Mouse (Mus musculus): ENCODE measurements around the gene Tpi1. TPM values are rescaled to one million over a fixed set of nuclear protein-coding genes. Genes with fewer than 3 reads are reported as not detected.
"Not testable (repeated sequence)": the region's sequence is repeated elsewhere in the genome, so short reads cannot be mapped to it uniquely, and the experiment has no call there.

Gene Tpi1
- total and polyA plus RNA-seq, 3 experiments = 788 to 884 (median 870) TPM

DNA sequence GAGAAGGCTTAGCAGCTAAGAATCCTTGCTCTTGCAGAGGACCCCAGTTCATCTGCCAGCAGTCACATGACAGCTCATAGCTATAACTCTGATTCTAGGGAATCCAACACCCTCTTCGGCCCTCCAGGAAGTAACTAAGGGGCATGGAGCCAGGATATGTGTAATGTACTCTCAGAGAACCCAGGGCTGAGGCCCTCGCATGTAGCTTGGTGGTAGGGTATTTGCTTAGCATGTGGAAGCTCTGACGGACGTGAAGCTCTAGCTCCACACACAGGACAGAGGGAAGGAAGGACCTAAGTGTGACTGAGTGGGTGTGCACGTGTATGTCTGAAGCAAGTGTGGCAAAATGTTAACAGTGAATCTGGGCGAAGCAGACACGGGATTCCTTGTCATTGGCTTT lies 22.3 kb upstream of the Tpi1 start:
- Histone ChIP-seq H3K4me3 (no peak overlapping the region), H3K27me3 (ENCODE audit: control insufficient read depth, insufficient read depth, low read length) (no peaks in the 10 kb centered on the region), H3K4me1 (ENCODE audit: control insufficient read depth, insufficient read depth, low read length) (no peaks in the 10 kb centered on the region), H3K27ac (no peak overlapping the region), H3K36me3 (ENCODE audit: control insufficient read depth, insufficient read depth, low read length) (no peaks in the 10 kb centered on the region), H3K79me2 (replicated peaks; ENCODE audit: control insufficient read depth, insufficient read depth, low read length) (no peaks in the 10 kb centered on the region), H3K9ac (ENCODE audit: low read depth, low read length) (no peak overlapping the region)
- TF ChIP-seq CTCF (IDR thresholded peaks at IDR 0.05) (no peak), EP300 (IDR thresholded peaks at IDR 0.05; ENCODE audit: insufficient read depth, low read depth, low read length) (no peak), POLR2A (IDR thresholded peaks at IDR 0.05; ENCODE audit: insufficient read depth, low read depth, low read length) (no peak)
- intact Hi-C loops (cut with DNase I) = no loop called here
- DNase-seq = no peak
- WGBS = 70% methylated on average over 7 of the region's 7 CpGs

- H3K27ac ChIP-seq = no peak overlapping the region
- TF ChIP-seq EP300 (IDR thresholded peaks at IDR 0.05; ENCODE audit: insufficient read depth, low read depth, low read length) (no peak), CTCF (IDR thresholded peaks at IDR 0.05) (no peak), POLR2A (IDR thresholded peaks at IDR 0.05; ENCODE audit: insufficient read depth, low read depth, low read length) (no peak)
- DNase-seq = no peak
- no peaks in the 10 kb centered on the region for H3K4me1 ChIP-seq (ENCODE audit: control insufficient read depth, insufficient read depth, low read length)
- no peak overlapping the region for H3K4me3 ChIP-seq
- H3K27me3 ChIP-seq (ENCODE audit: control insufficient read depth, insufficient read depth, low read length) = no peaks in the 10 kb centered on the region
- intact Hi-C loops (cut with DNase I) = no loop called here
- no peaks in the 10 kb centered on the region for H3K36me3 ChIP-seq (ENCODE audit: control insufficient read depth, insufficient read depth, low read length)
- 64% methylated on average over 10 of the region's 10 CpGs for WGBS
- no peaks in the 10 kb centered on the region for H3K79me2 ChIP-seq (replicated peaks; ENCODE audit: control insufficient read depth, insufficient read depth, low read length)
- H3K9ac ChIP-seq (ENCODE audit: low read depth, low read length) = no peak overlapping the region
These were observed 21.4 kb upstream of the Tpi1 start for GRCm38 (mm10) chr6:124835531-124835930.

GRCm38 (mm10) chr6:124834512-124835081 lies 20.5 kb upstream of the Tpi1 start:
- 76% methylated on average over 6 of the region's 6 CpGs for WGBS
- intact Hi-C loops (cut with DNase I) = no loop called here
- Histone ChIP-seq H3K9ac (ENCODE audit: low read depth, low read length) (no peak overlapping the region), H3K27ac (no peak overlapping the region), H3K36me3 (ENCODE audit: control insufficient read depth, insufficient read depth, low read length) (no peaks in the 10 kb centered on the region), H3K79me2 (replicated peaks; ENCODE audit: control insufficient read depth, insufficient read depth, low read length) (no peaks in the 10 kb centered on the region), H3K27me3 (ENCODE audit: control insufficient read depth, insufficient read depth, low read length) (no peaks in the 10 kb centered on the region), H3K4me1 (ENCODE audit: control insufficient read depth, insufficient read depth, low read length) (no peaks in the 10 kb centered on the region), H3K4me3 (no peak overlapping the region)
- DNase-seq = no peak
- no peak for TF ChIP-seq EP300 (IDR thresholded peaks at IDR 0.05; ENCODE audit: insufficient read depth, low read depth, low read length)
- TF ChIP-seq POLR2A (IDR thresholded peaks at IDR 0.05; ENCODE audit: insufficient read depth, low read depth, low read length) = no peak
- TF ChIP-seq CTCF (IDR thresholded peaks at IDR 0.05) = no peak

GRCm38 (mm10) chr6:124831649-124832048 lies 17.6 kb upstream of the Tpi1 start:
- Histone ChIP-seq H3K36me3 (ENCODE audit: control insufficient read depth, insufficient read depth, low read length) (no peaks in the 10 kb centered on the region), H3K9ac (ENCODE audit: low read depth, low read length) (no peak overlapping the region), H3K4me3 (no peak overlapping the region), H3K79me2 (replicated peaks; ENCODE audit: control insufficient read depth, insufficient read depth, low read length) (no peaks in the 10 kb centered on the region), H3K27ac (no peak overlapping the region), H3K27me3 (ENCODE audit: control insufficient read depth, insufficient read depth, low read length) (no peaks in the 10 kb centered on the region), H3K4me1 (ENCODE audit: control insufficient read depth, insufficient read depth, low read length) (peaks cover 1% of the 10 kb centered on the region; the same call in 1 of the 2 replicates)
- intact Hi-C loops (cut with DNase I) = no loop called here
- 89% methylated on average over 8 of the region's 8 CpGs for WGBS
- no peak for TF ChIP-seq CTCF (IDR thresholded peaks at IDR 0.05)
- TF ChIP-seq EP300 (IDR thresholded peaks at IDR 0.05; ENCODE audit: insufficient read depth, low read depth, low read length) = no peak
- TF ChIP-seq POLR2A (IDR thresholded peaks at IDR 0.05; ENCODE audit: insufficient read depth, low read depth, low read length) = no peak
- DNase-seq = no peak

GRCm38 (mm10) chr6:124831199-124831598 lies 17.1 kb upstream of the Tpi1 start:
- H3K79me2 ChIP-seq (replicated peaks; ENCODE audit: control insufficient read depth, insufficient read depth, low read length); H3K9ac ChIP-seq (ENCODE audit: low read depth, low read length); H3K4me3 ChIP-seq; H3K27ac ChIP-seq; H3K4me1 ChIP-seq (ENCODE audit: control insufficient read depth, insufficient read depth, low read length); H3K27me3 ChIP-seq (ENCODE audit: control insufficient read depth, insufficient read depth, low read length); DNase-seq; H3K36me3 ChIP-seq (ENCODE audit: control insufficient read depth, insufficient read depth, low read length); intact Hi-C loops (cut with DNase I): not testable (repeated sequence)
- WGBS = 96% methylated on average over 4 of the region's 4 CpGs

DNA sequence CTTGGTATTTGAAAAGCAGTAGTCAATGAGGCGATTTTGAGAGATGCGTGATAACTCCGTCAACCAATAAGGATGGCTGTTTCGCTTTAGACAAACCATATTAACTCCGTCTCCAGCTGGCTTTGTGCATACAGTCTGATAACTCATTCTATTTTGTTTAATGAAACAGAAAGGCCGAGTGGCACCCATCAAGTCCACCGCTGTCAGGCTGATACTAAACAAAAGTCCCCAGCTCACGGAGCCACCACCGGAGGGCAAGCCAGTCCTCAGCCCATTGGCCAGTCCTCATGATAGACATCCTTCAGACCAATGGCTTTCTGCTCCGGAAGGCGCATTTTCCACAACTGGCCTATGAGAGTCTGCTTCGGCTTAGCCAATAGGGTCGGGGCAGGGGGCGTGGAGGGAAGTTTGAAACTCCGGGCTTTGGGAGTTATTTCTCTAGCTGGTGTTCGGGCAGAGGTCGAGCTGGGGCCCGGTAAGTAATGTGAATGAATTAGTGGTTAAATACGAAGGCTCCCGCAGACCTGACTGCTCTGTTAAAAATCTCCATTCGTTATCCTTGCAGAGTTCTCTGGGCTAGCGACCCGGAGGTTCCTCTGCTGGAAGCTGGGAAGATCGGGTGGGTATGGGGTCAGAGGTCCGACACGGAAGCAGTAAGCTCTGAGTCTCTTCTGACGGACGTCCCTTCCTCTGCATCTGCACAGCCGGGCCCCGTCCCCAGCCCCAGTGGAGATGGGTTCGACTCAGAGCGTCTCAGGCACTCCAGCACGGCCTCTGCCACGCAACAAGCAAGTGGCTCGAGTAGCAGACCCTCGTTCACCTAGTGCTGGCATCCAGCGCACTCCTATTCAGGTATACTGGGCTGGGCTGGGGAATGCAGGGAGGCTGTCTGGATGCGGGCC lies 16.0 kb upstream of the Tpi1 start:
- H3K79me2 ChIP-seq (replicated peaks; ENCODE audit: control insufficient read depth, insufficient read depth, low read length) = no peaks in the 10 kb centered on the region
- peak; percentile 82; the same call in 1 of the 2 replicates for TF ChIP-seq EP300 (IDR thresholded peaks at IDR 0.05; ENCODE audit: insufficient read depth, low read depth, low read length)
- TF ChIP-seq POLR2A (IDR thresholded peaks at IDR 0.05; ENCODE audit: insufficient read depth, low read depth, low read length) = peak; percentile 84
- peak; percentile 31 for TF ChIP-seq CTCF (IDR thresholded peaks at IDR 0.05)
- peak overlapping the region; percentile 94 for H3K27ac ChIP-seq
- peak overlapping the region; percentile 81 for H3K4me3 ChIP-seq
- peak overlapping the region; percentile 60 for H3K9ac ChIP-seq (ENCODE audit: low read depth, low read length)
- H3K4me1 ChIP-seq (ENCODE audit: control insufficient read depth, insufficient read depth, low read length) = peaks cover 1% of the 10 kb centered on the region; the same call in 1 of the 2 replicates
- H3K27me3 ChIP-seq (ENCODE audit: control insufficient read depth, insufficient read depth, low read length) = no peaks in the 10 kb centered on the region
- peak; percentile 91 to 95 for DNase-seq
- no peaks in the 10 kb centered on the region for H3K36me3 ChIP-seq (ENCODE audit: control insufficient read depth, insufficient read depth, low read length)
- WGBS = under 1% methylated on average over 38 of the region's 38 CpGs
- intact Hi-C loops (cut with DNase I) = no loop called here
